Mouse (Mus musculus) lung, embryonic 14.5 days (tissue): ENCODE measurements around the gene Edc3. TPM values are rescaled to one million over a fixed set of nuclear protein-coding genes. Genes with fewer than 3 reads are reported as not detected.

Source experiments
- ATAC-seq: fragments of 200-750 bp; cut with Nextera tagmentation; 2 replicates; pipeline ENCODE4 v1.8.0; 2017; ENCODE audit warnings: mild to moderate bottlenecking, moderate TSS enrichment, moderate library complexity; ENCODE audit not compliant: insufficient read depth
- DNase-seq: peaks from one replicate; pipeline ENCODE4 v3.0.0-alpha.2; 2015
- H3K27ac ChIP-seq: fragments of 300-500 bp; sonication (generic); 2 replicates; pipeline ENCODE4 v1.5.1; 2014; ENCODE audit warnings: low read depth, mild to moderate bottlenecking, moderate library complexity
- H3K27me3 ChIP-seq: fragments of 300-500 bp; sonication (generic); 2 replicates; pipeline ENCODE4 v1.6.1; 2014; ENCODE audit warnings: low read length, control low read depth; ENCODE audit not compliant: insufficient read depth
- H3K36me3 ChIP-seq: fragments of 300-500 bp; sonication (generic); 2 replicates; pipeline ENCODE4 v1.6.1; 2014; ENCODE audit warnings: control low read depth; ENCODE audit not compliant: insufficient read depth
- H3K4me1 ChIP-seq: fragments of 300-500 bp; sonication (generic); 2 replicates; pipeline ENCODE4 v1.6.1; 2014; ENCODE audit warnings: antibody characterized with exemption, control low read depth; ENCODE audit not compliant: insufficient read depth
- H3K4me2 ChIP-seq: fragments of 300-500 bp; sonication (generic); 2 replicates; pipeline ENCODE4 v1.6.1; 2014; ENCODE audit warnings: mild to moderate bottlenecking
- H3K4me3 ChIP-seq: fragments of 300-500 bp; sonication (generic); 2 replicates; pipeline ENCODE4 v1.5.1; 2014; ENCODE audit warnings: low read depth, low read length
- H3K9ac ChIP-seq: fragments of 300-500 bp; sonication (generic); 2 replicates; pipeline ENCODE4 v1.6.1; 2014
- H3K9me3 ChIP-seq: fragments of 300-500 bp; sonication (generic); 2 replicates; pipeline ENCODE4 v1.6.1; 2016; ENCODE audit warnings: low read depth, low read length, control low read depth
- CTCF ChIP-seq: IDR thresholded peaks from 2 replicates; pipeline ENCODE4 v1.5.1; 2016; ENCODE audit warnings: antibody characterized with exemption, low read depth
- WGBS: fragments of 180-500 bp; shearing (Covaris S2); extraction: QIAGEN DNeasy Blood & Tissue Kit; methylation state at CpG from one replicate; pipeline ENCODE4 v1.1.7; 2014; 5-methylcytosine and 5-hydroxymethylcytosine counted together
- polyA plus RNA-seq: library from polyadenylated mRNA; unstranded; fragments of >200 nt; fragmentation: Nextera tagmentation; extraction: Ambion mirVana; gene quantifications from 2 replicates; pipeline ENCODE4 v1.2.1, GENCODE M21; 2014

Gene Edc3
- polyA plus RNA-seq, 1 experiment from 2014 or later = 24.0 TPM

GRCm38 (mm10) chr9:57774168-57774567 lies 65.8 kb downstream of the Edc3 start:
- ATAC-seq = 0 out of 2 replicates have a peak, but pooled peaks have one; percentile 15
- Histone ChIP-seq H3K27me3 (no peaks in the 10 kb centered on the region), H3K9ac (no peak overlapping the region), H3K27ac (no peak overlapping the region), H3K36me3 (no peaks in the 10 kb centered on the region), H3K4me2 (no peak overlapping the region), H3K4me3 (no peak overlapping the region), H3K9me3 (no peaks in the 10 kb centered on the region), H3K4me1 (no peaks in the 10 kb centered on the region)
- peak; percentile 69 for DNase-seq
- TF ChIP-seq CTCF = peak; percentile 47; the same call in 1 of the 2 replicates
- 3% methylated on average over 1 of the region's 1 CpGs for WGBS

GRCm38 (mm10) chr9:57775026-57775425 lies 66.7 kb downstream of the Edc3 start:
- TF ChIP-seq CTCF = no peak
- no peak overlapping the region for H3K4me2 ChIP-seq
- H3K27ac ChIP-seq = no peak overlapping the region
- 68% methylated on average over 5 of the region's 5 CpGs for WGBS
- no peaks in the 10 kb centered on the region for H3K9me3 ChIP-seq
- DNase-seq (no peak), ATAC-seq (no peak)
- H3K36me3 ChIP-seq = no peaks in the 10 kb centered on the region
- H3K27me3 ChIP-seq = no peaks in the 10 kb centered on the region
- no peak overlapping the region for H3K9ac ChIP-seq
- H3K4me1 ChIP-seq = no peaks in the 10 kb centered on the region
- H3K4me3 ChIP-seq = no peak overlapping the region

GRCm38 (mm10) chr9:57775736-57776135 lies 67.4 kb downstream of the Edc3 start:
- H3K9ac ChIP-seq = no peak overlapping the region
- TF ChIP-seq CTCF = no peak
- no peaks in the 10 kb centered on the region for H3K9me3 ChIP-seq
- no peak overlapping the region for H3K4me3 ChIP-seq
- H3K4me1 ChIP-seq = no peaks in the 10 kb centered on the region
- DNase-seq (no peak), ATAC-seq (no peak)
- no peaks in the 10 kb centered on the region for H3K36me3 ChIP-seq
- no peaks in the 10 kb centered on the region for H3K27me3 ChIP-seq
- WGBS = 56% methylated on average over 4 of the region's 4 CpGs
- no peak overlapping the region for H3K4me2 ChIP-seq
- H3K27ac ChIP-seq = no peak overlapping the region

GRCm38 (mm10) chr9:57782656-57783055 lies 74.3 kb downstream of the Edc3 start:
- no peak for DNase-seq
- WGBS = 81% methylated on average over 3 of the region's 3 CpGs
- Histone ChIP-seq H3K9ac (no peak overlapping the region), H3K27me3 (no peaks in the 10 kb centered on the region), H3K4me1 (no peaks in the 10 kb centered on the region), H3K27ac (no peak overlapping the region), H3K4me3 (no peak overlapping the region), H3K4me2 (no peak overlapping the region), H3K36me3 (no peaks in the 10 kb centered on the region), H3K9me3 (no peaks in the 10 kb centered on the region)
- no peak for TF ChIP-seq CTCF
- no peak for ATAC-seq

- no peak for ATAC-seq
- TF ChIP-seq CTCF = no peak
- Histone ChIP-seq H3K9ac (no peak overlapping the region), H3K36me3 (0 out of 2 replicates have a peak, but pooled peaks cover 4% of the 10 kb centered on the region), H3K27me3 (no peaks in the 10 kb centered on the region), H3K4me3 (no peak overlapping the region), H3K4me2 (no peak overlapping the region), H3K27ac (no peak overlapping the region), H3K4me1 (no peaks in the 10 kb centered on the region), H3K9me3 (no peaks in the 10 kb centered on the region)
- DNase-seq = no peak
- WGBS = 85% methylated on average over 3 of the region's 3 CpGs
These were observed 81.4 kb downstream of the Edc3 start for GRCm38 (mm10) chr9:57789733-57790132.

- WGBS = 89% methylated on average over 8 of the region's 8 CpGs
- H3K4me2 ChIP-seq = no peak overlapping the region
- no peaks in the 10 kb centered on the region for H3K27me3 ChIP-seq
- no peak for TF ChIP-seq CTCF
- no peak overlapping the region for H3K4me3 ChIP-seq
- no peak overlapping the region for H3K27ac ChIP-seq
- H3K9me3 ChIP-seq = no peaks in the 10 kb centered on the region
- ATAC-seq = no peak
- H3K36me3 ChIP-seq = 0 out of 2 replicates have a peak, but pooled peaks cover 5% of the 10 kb centered on the region
- H3K4me1 ChIP-seq = peaks cover 3% of the 10 kb centered on the region; the same call in 1 of the 2 replicates
- DNase-seq = no peak
- no peak overlapping the region for H3K9ac ChIP-seq
These were observed 89.1 kb downstream of the Edc3 start for GRCm38 (mm10) chr9:57797456-57797855.

DNA sequence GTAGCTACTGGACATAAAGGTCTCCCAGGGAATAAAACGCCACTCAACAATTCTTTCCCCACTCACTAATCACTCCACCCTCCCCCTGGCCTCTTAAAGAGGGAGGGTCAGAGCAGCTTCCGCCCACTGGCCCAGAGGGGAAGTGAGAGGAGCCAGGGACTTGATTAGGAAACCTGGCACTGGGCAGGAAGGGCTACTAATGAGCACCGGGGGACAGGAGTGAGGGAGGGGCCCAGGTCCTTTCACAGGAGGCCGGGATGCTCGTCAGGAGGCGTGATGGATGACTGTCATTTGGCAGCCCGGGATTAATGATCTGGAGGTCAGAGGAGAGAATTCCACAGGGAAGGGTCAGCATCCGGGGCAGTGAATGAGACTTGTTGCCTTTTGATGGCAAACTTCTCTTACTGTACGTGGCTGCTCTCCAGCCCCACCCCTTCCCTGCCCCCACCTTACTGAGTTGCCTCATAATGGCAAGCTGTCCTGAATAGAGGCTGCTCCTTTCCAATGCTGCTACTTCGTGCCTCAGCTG lies 90.4 kb downstream of the Edc3 start:
- TF ChIP-seq CTCF = no peak
- no peak overlapping the region for H3K4me3 ChIP-seq
- H3K4me1 ChIP-seq = peaks cover 3% of the 10 kb centered on the region; the same call in 1 of the 2 replicates
- H3K27me3 ChIP-seq = no peaks in the 10 kb centered on the region
- H3K4me2 ChIP-seq = no peak overlapping the region
- no peaks in the 10 kb centered on the region for H3K9me3 ChIP-seq
- DNase-seq = peak; percentile 55
- H3K9ac ChIP-seq = no peak overlapping the region
- no peak overlapping the region for H3K27ac ChIP-seq
- ATAC-seq = peak; percentile 69
- 0 out of 2 replicates have a peak, but pooled peaks cover 5% of the 10 kb centered on the region for H3K36me3 ChIP-seq
- WGBS = 8% methylated on average over 10 of the region's 10 CpGs
